Mouse (Mus musculus) heart, postnatal 10 days (tissue): ENCODE measurements around the gene Fam172a. TPM values are rescaled to one million over a fixed set of nuclear protein-coding genes. Genes with fewer than 3 reads are reported as not detected.
"Not testable (repeated sequence)": the region's sequence is repeated elsewhere in the genome, so short reads cannot be mapped to it uniquely, and the experiment has no call there.

ENCODE experiments used
- DNase-seq, 2 experiments: peaks; one replicate each; pipeline ENCODE4 v3.0.0; 2021
- intact Hi-C: fragments of 180-260 bp; cut with DNase I; formaldehyde crosslinking; loops from one replicate; pipeline ENCODE4 v1.15.1; 2025
- total RNA-seq, 2 experiments: library from RNA; stranded (reverse); gene quantifications; 2 replicates each; pipeline ENCODE4 v1.2.3; 2021

Fam172a gene
- 10 to 100 TPM; 20.0 to 20.2 TPM for total RNA-seq

- DNase-seq, intact Hi-C loops: not testable (repeated sequence)
Observed at GRCm38 (mm10) chr13:77701733-77702132, at the start of gene Fam172a. TSS of gene Fam172a (plus strand) at chr13:77702033.

GRCm38 (mm10) chr13:77688651-77689050 is 13.2 kb upstream of the Fam172a start:
- no peak for DNase-seq
- intact Hi-C loops = no loop called here

GRCm38 (mm10) chr13:77708514-77709013 is 6.7 kb downstream of the Fam172a start:
- intact Hi-C loops = loop anchor here (5.0 kb wide), 1 partner anchor 494 kb away; no protein-coding TSS in a partner anchor
- peak; percentile 93 to 96 for DNase-seq

- intact Hi-C loops = no loop called here
- DNase-seq = no peak
Observed at GRCm38 (mm10) chr13:77717499-77717898, 15.7 kb downstream of the Fam172a start.

GRCm38 (mm10) chr13:77742822-77743221 is 41.0 kb downstream of the Fam172a start:
- intact Hi-C loops = no loop called here
- no peak for DNase-seq

GRCm38 (mm10) chr13:77777606-77778005 is 75.8 kb downstream of the Fam172a start:
- no peak for DNase-seq
- intact Hi-C loops = no loop called here

- DNase-seq, intact Hi-C loops: not testable (repeated sequence)
Observed at GRCm38 (mm10) chr13:77807341-77807740, 105.5 kb downstream of the Fam172a start.

- DNase-seq = no peak
- intact Hi-C loops = no loop called here
Observed at GRCm38 (mm10) chr13:77810449-77810848, 108.6 kb downstream of the Fam172a start.

- DNase-seq = no peak
- intact Hi-C loops = no loop called here
Observed at GRCm38 (mm10) chr13:77826138-77826537, 124.3 kb downstream of the Fam172a start.

- no peak for DNase-seq
- intact Hi-C loops = no loop called here
Observed at GRCm38 (mm10) chr13:77843017-77843654, 141.3 kb downstream of the Fam172a start.

- intact Hi-C loops = no loop called here
- no peak for DNase-seq
Observed at GRCm38 (mm10) chr13:77848868-77849267, 147.0 kb downstream of the Fam172a start.

- DNase-seq = peak in 1 of 2 experiments; percentile 10
- intact Hi-C loops = loop anchor here (5.0 to 10.0 kb wide), 2 partner anchors 322 to 820 kb away; no protein-coding TSS in a partner anchor
Observed at GRCm38 (mm10) chr13:77864804-77865203, 163.0 kb downstream of the Fam172a start.

GRCm38 (mm10) chr13:77868314-77868713 is 166.5 kb downstream of the Fam172a start:
- intact Hi-C loops = loop anchor here (5.0 to 10.0 kb wide), 2 partner anchors 319 to 824 kb away; no protein-coding TSS in a partner anchor
- DNase-seq = no peak

- intact Hi-C loops = no loop called here
- DNase-seq = no peak
Observed at GRCm38 (mm10) chr13:77878120-77878519, 176.3 kb downstream of the Fam172a start.

- DNase-seq = no peak
- intact Hi-C loops = no loop called here
Observed at GRCm38 (mm10) chr13:77878545-77878944, 176.7 kb downstream of the Fam172a start.

GRCm38 (mm10) chr13:77897619-77898018 is 195.8 kb downstream of the Fam172a start:
- intact Hi-C loops = no loop called here
- DNase-seq = no peak

GRCm38 (mm10) chr13:77898066-77898796 is 196.4 kb downstream of the Fam172a start:
- intact Hi-C loops = no loop called here
- no peak for DNase-seq

GRCm38 (mm10) chr13:77899725-77900124 is 197.9 kb downstream of the Fam172a start:
- intact Hi-C loops = no loop called here

GRCm38 (mm10) chr13:77900843-77901242 is 199.0 kb downstream of the Fam172a start:
- intact Hi-C loops = no loop called here
- DNase-seq = no peak

More at GRCm38 (mm10) chr13:77899725-77900124, 197.9 kb downstream of the Fam172a start:
- no peak for DNase-seq

GRCm38 (mm10) chr13:77909184-77909583 is 207.4 kb downstream of the Fam172a start:
- intact Hi-C loops = no loop called here
- DNase-seq = no peak

- intact Hi-C loops = no loop called here
- DNase-seq = no peak
Observed at GRCm38 (mm10) chr13:77922834-77923233, 221.0 kb downstream of the Fam172a start.

- DNase-seq = no peak
- intact Hi-C loops = no loop called here
Observed at GRCm38 (mm10) chr13:77957611-77958010, 255.8 kb downstream of the Fam172a start.
